Mouse (Mus musculus) cerebellum, postnatal 4 days (tissue): Measurements from ENCODE around the gene Wdr53.
"Not testable (repeated sequence)": the region's sequence is repeated elsewhere in the genome, so short reads cannot be mapped to it uniquely, and the experiment has no call there.

Source experiments
- DNase-seq, 2 experiments: peaks; one replicate each; pipeline ENCODE4 v3.0.0; 2022; ENCODE audit warnings: low spot score in 2 of 2, mixed read lengths in 1 of 2

The Wdr53 gene

DNA sequence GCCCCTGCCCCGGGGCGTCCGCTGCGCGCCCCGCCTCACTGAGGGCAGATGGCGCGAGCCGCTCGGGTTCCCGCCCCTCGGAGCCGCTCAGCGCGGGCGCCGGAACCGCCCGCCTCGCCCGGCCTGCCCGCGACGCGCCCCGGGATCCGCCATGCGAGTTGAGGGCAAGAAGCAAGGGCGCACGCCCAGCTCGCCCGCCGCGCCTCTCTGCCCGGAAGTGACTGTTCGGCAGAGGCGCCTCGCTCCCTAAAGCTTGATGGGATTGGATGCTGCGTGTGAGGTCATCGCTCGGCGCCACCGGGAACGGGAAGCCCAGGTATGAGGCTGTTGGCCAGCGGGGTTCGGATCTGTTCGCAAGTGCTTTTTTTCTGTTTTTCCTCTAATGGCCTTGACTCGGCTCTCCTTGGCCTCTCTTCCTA is at the start of gene Wdr53, which contains the start of gene Fbxo45:
TSS of gene Wdr53 (plus strand) at position 276 of the 419 bp plus-strand sequence.
TSS of gene Fbxo45 (minus strand) at position 207 of the 419 bp plus-strand sequence.
- DNase-seq: peak; percentile 90 to 95

GRCm38 (mm10) chr16:32200256-32201003 is 46.6 kb upstream of the Wdr53 start:
- peak in 1 of 2 experiments; percentile 18 for DNase-seq

DNA sequence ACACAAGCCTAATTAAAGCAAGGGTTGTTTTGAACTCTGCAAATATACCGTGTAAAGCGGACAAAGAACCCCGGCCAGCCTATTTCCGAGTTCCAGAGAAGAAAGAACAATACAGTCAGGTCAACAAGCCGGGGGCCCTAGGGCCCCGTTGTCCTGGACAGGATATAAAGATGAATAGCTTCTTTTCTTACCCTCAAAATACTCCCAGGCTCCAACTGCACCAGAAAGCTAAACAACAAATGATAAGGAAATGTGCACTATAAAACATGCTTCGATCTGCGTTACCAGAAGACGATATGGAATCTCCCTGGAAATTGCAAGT is 46.1 kb upstream of the Wdr53 start:
- DNase-seq: no peak

GRCm38 (mm10) chr16:32202681-32203080 is 44.3 kb upstream of the Wdr53 start:
- peak in 1 of 2 experiments; percentile 10 for DNase-seq

DNA sequence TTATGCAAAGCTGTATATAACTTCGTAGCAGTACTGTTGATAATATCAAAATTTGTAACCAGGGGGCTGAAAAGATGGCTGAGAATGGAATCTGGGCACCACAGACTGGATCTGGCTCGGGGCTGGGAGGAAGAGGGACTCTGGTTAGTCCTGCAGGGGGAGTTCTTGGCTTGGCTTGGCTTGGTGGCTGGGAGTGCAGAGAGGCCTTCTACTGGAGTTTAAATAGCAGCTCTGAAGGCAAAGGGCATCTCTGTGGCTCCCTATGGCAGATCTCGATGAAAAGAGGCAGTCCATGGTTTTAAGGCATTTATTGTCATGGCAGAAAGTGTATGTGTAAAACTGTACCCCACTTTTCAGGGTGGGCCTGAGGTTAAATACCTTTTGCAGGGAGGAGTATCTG is 42.1 kb upstream of the Wdr53 start:
- no peak for DNase-seq

GRCm38 (mm10) chr16:32214156-32214555 is 32.9 kb upstream of the Wdr53 start:
- DNase-seq: no peak

GRCm38 (mm10) chr16:32214804-32215576 is 32.0 kb upstream of the Wdr53 start:
- no peak for DNase-seq

GRCm38 (mm10) chr16:32221803-32222202 is 25.2 kb upstream of the Wdr53 start:
- no peak for DNase-seq

GRCm38 (mm10) chr16:32222399-32222798 is 24.6 kb upstream of the Wdr53 start:
- no peak for DNase-seq

- not testable (repeated sequence) for DNase-seq
These were observed 15.0 kb upstream of the Wdr53 start for GRCm38 (mm10) chr16:32232050-32232449.

- DNase-seq: no peak
These were observed 8.9 kb upstream of the Wdr53 start for GRCm38 (mm10) chr16:32237930-32238680.

DNA sequence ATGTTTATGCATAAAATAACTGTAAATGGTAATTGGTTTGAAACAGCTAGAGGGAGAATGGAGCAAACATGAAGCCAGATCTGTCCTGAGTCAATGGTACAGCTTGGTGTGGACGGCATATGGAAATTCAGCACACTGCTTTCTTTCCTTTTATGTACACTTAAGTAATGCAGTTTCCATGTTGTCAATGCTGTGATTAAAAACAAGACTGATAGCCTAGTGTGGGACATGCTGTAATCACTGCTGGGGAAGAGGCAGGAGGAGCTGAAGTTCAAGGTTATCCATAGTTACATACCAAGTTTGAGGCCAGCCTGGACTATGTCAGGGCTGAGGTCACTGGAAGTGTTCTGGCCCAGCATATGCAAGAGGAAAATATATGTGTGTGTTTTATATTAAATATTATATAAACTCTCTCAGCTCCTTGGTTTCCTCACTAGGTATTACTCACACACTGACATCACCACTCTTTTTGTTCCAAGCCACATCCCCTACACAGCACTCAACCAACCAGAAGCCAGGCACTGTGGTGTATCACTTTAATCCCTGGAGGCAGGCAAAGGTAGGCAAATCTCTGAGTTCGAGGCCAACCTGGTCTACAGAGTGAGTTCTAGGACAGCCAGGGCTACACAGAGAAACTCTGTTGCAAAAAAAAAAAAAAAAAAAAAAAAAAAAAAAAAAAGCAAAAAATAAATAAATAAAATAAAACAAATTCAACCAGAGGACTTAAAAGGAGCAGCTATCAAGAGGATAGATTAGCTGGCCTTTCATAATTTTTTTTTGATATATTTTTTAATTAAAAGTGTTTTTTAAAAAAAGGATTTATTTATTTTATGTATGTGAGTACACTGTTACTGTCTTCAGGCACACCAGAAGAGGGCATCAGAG is 7.4 kb upstream of the Wdr53 start:
- DNase-seq: no peak

- no peak for DNase-seq
These were observed 3.1 kb upstream of the Wdr53 start for GRCm38 (mm10) chr16:32243901-32244300.

GRCm38 (mm10) chr16:32246351-32246791 is 656 bp upstream of the Wdr53 start:
- DNase-seq: peak; percentile 31 to 62

DNA sequence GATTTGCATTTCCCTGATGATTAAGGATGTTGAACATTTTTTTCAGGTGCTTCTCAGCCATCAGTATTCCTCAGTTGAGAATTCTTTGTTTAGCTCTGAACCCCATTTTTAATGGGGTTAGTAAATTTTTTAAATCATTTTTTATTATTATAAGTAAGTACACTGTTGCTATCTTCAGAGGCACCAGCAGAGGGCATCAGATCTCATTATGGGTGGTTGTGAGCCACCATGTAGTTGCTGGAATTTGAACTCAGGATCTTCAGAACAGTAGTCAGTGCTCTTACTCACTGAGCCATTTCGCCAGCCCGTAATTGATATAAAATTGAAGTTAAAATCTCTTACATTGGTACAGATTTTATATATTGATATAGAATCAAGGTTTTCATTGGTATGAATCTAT is 17.2 kb downstream of the Wdr53 start:
- not testable (repeated sequence) for DNase-seq

GRCm38 (mm10) chr16:32271291-32271690 is 24.3 kb downstream of the Wdr53 start, which contains the start of gene Smco1:
Smco1 (plus strand) TSS chr16:32271468.
- no peak for DNase-seq

DNA sequence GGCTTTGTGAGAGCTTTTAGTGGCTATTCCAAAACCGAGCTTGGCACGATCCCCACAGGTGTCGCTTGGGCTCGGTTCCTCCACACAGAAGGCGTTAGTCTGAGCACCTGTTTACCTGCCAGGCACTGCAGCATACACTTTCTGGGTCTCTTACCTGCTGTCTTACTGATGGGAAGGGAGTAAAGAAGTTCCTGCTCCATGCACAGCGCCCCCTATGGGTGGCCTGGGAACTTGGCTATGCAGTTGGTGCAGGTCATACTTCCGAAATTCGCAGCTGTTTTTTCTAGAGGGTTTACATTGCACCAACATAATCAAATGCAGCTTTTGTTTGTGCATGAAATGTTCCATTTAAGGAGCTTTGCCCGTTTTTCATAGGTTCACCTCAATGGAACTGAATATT is 26.3 kb downstream of the Wdr53 start:
- DNase-seq: peak in 1 of 2 experiments; percentile 6

GRCm38 (mm10) chr16:32275041-32275440 is 28.0 kb downstream of the Wdr53 start:
- no peak for DNase-seq

DNA sequence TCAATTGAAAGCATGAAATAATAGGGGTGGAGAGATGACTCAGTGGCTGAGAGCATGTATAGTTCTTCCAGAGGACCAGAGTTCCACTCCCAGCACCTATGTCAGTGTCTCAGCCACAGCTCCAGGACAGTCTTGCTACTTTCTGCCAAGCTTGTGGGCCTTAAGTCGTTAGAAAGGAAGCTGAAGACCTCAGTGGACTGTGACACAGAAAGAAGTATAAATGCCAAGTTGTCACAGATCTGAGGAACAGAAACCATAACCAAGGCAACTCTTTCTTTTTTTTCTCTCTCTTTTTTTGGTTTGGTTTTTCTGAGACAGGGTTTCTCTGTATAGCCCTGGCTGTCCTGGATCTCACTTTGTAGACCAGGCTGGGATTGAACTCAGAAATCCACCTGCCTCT is 28.8 kb downstream of the Wdr53 start:
- no peak for DNase-seq

DNA sequence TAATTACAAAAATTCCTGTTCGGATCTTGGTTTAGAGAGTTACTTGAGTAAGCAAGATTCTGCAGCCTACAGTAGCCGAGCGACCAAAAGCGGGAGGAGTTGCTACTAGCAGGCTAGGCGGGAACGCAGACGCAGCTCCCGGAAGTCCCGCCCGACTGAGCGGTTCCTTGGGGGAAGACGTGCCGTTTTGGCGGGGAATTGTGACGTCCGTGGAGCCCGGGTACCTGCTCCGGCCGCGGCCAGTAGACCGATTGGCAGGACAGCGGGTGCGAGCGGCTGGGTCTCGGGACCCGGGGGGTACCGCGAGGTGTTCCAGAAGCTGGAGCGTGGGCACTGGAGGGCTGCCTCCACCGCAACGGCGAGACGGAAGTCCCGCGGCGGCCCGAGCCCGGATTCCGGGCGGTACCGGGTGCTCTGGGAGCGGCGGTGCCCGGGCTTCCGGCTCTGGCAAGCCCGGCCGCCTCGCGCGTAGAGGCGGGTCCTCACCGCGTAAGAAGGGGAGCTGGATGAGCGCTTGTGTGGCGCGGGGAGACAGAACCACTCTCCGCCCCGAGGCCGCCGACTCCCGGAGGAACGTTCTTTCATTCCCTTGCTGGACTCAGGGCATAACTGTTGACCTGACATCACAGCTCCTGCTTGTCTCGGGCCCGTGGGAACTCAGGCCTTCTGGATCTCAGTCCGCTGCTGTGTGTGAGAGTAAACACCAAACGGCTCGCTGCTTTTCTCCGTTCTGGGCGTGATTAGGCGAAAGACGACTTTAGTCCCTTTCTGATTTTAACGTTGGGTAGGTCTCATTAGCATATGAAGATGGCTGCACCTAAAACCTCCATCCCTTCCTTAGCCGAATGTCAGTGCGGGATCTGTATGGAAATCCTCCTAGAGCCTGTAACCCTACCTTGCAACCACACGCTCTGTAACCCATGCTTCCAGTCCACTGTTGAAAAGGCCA is 30.6 kb downstream of the Wdr53 start, which contains the start of gene Rnf168:
TSS of gene Rnf168 (plus strand) at position 152 of the 949 bp plus-strand sequence.
- peak; percentile 65 to 82 for DNase-seq
